In genomic region chr11:6282940-6283339, GRCm38 (mm10) we compare ENCODE assay signal across 24 mouse cellular contexts. TPM values are rescaled to one million over a fixed set of nuclear protein-coding genes. Genes with fewer than 3 reads are reported as not detected.
A peak's percentile ranks its signal among the peaks of the same experiment; 100 is the strongest.
DNase-seq lines count a peak whose midpoint lies in the region; ATAC-seq and TF ChIP-seq lines count a peak whose summit lies in the region.
"Had no signal": no experiment of that assay in that cellular context is flagged by ENCODE, and none has a peak within 500 bp of the region (broad histone marks: within the 10 kb centered on the region; RNA-seq: fewer than 3 reads in every experiment).

No protein-coding gene starts in this region.

- no peaks in the 10 kb centered on the region for H3K4me1 ChIP-seq in lung, embryonic 16.5 days (replicated peaks; ENCODE audit: control insufficient read depth, insufficient read depth, low read length)
- no peaks in the 10 kb centered on the region for H3K4me1 ChIP-seq in lung, adult 2 months (ENCODE audit: control insufficient read depth, insufficient read depth, low read length)
- H3K4me1 ChIP-seq: embryonic facial prominence, embryonic 10.5 days; hindbrain, embryonic 12.5 days; neural tube, embryonic 15.5 days had no signal

- no peaks in the 10 kb centered on the region for H3K9me3 ChIP-seq in lung, embryonic 16.5 days (ENCODE audit: control insufficient read depth, low read length)
- H3K9me3 ChIP-seq: hindbrain, embryonic 12.5 days; neural tube, embryonic 15.5 days had no signal

- 0 out of 2 replicates have a peak, but pooled peaks have one; percentile 5 for ATAC-seq in lung, embryonic 16.5 days (ENCODE audit: low read depth)
- ATAC-seq: CD4-positive, CD25-positive, alpha-beta regulatory T cell, adult 4 months; inflammation-experienced regulatory T-cells, adult 6 months had no signal

- no peaks in the 10 kb centered on the region for H3K27me3 ChIP-seq in lung, embryonic 16.5 days (ENCODE audit: control insufficient read depth, insufficient read depth, low read depth, low read length)
- H3K27me3 ChIP-seq: hindbrain, embryonic 12.5 days; neural tube, embryonic 15.5 days had no signal

- 78% methylated on average over 3 of the region's 3 CpGs for WGBS in lung, embryonic 16.5 days
- 66% methylated on average over 3 of the region's 3 CpGs for WGBS in lung, adult 2 months

- no peak overlapping the region for H3K9ac ChIP-seq in lung, embryonic 16.5 days (ENCODE audit: low read length)
- H3K9ac ChIP-seq: hindbrain, embryonic 12.5 days; neural tube, embryonic 15.5 days had no signal

- DNase-seq in gastrocnemius, adult 18-20 months (ENCODE audit: low spot score) = peak; percentile 83
- no peak for DNase-seq in gastrocnemius, postnatal 10 days
- DNase-seq in lung, adult 2 months = no peak
- DNase-seq in heart, postnatal 14 days = peak; percentile 72 to 76
- peak; percentile 57 for DNase-seq in lung, postnatal 36 days
- no peak for DNase-seq in adrenal gland, adult 18-20 months (ENCODE audit: low spot score in 2 of 2)
- no peak for DNase-seq in neural tube, embryonic 10.5 days (ENCODE audit: extremely low spot score, low spot score)
- DNase-seq: adrenal gland, postnatal 36 days; cerebellum, adult 8-10 months; kidney, adult 2 months; kidney, postnatal 25 days; liver; midbrain, embryonic 14.5 days; right cerebral cortex, postnatal 25 days had no signal

- no peak overlapping the region for H3K4me2 ChIP-seq in lung, embryonic 16.5 days (ENCODE audit: low read depth, low read length)
- H3K4me2 ChIP-seq: hindbrain, embryonic 12.5 days; neural tube, embryonic 15.5 days had no signal

- intact Hi-C loops in heart, postnatal 14 days (cut with DNase I) = no loop called here

- H3K27ac ChIP-seq in lung, embryonic 16.5 days (ENCODE audit: low read length) = no peak overlapping the region
- H3K27ac ChIP-seq: embryonic facial prominence, embryonic 10.5 days; hindbrain, embryonic 12.5 days; neural tube, embryonic 15.5 days had no signal

- no peak for TF ChIP-seq POLR2A in lung, adult 2 months (IDR thresholded peaks at IDR 0.05; ENCODE audit: borderline replicate concordance, extremely low read depth, low read depth, low read length)

- no peak overlapping the region for H3K4me3 ChIP-seq in lung, embryonic 16.5 days (ENCODE audit: low read length)
- no peak overlapping the region for H3K4me3 ChIP-seq in lung, adult 2 months (replicated peaks; ENCODE audit: extremely low read depth, low read depth, low read length)
- H3K4me3 ChIP-seq: embryonic facial prominence, embryonic 10.5 days; hindbrain, embryonic 12.5 days; myocyte; neural tube, embryonic 15.5 days had no signal

- TF ChIP-seq CTCF in lung, adult 2 months (IDR thresholded peaks at IDR 0.05; ENCODE audit: insufficient read depth, low read length) = no peak

- H3K36me3 ChIP-seq in lung, embryonic 16.5 days (ENCODE audit: control insufficient read depth, insufficient read depth, low read length) = no peaks in the 10 kb centered on the region
- H3K36me3 ChIP-seq: embryonic facial prominence, embryonic 10.5 days; hindbrain, embryonic 12.5 days; neural tube, embryonic 15.5 days had no signal

RNA-seq across cellular contexts. Expression of gene Tmed4, which starts 8.3 kb away (rescaled TPM):
- 10 to 100 TPM; 65.8 to 66.8 TPM for total RNA-seq in gastrocnemius, adult 18-20 months (2021)
- total RNA-seq in gastrocnemius, postnatal 10 days (2021) = 10 to 100 TPM; 63.9 to 64.0 TPM
- polyA plus RNA-seq in lung, embryonic 16.5 days (2015; fragmentation: Nextera tagmentation; extraction: Ambion mirVana) = 99.9 and 104 TPM in 2 replicates
- 87.0 and 111 TPM in 2 replicates for polyA plus RNA-seq in lung, adult 2 months (2012; rRNA removed)
- total RNA-seq in heart, postnatal 14 days (2021) = 10 to 100 TPM; 72.9 to 73.5 TPM
- 100 to 1,000 TPM; 107 to 112 TPM for total RNA-seq in adrenal gland, adult 18-20 months (2021)

RNA-seq across cellular contexts. Expression of gene Ogdh, which starts 8.5 kb away (rescaled TPM):
- 100 to 1,000 TPM; 668 to 737 TPM for total RNA-seq in gastrocnemius, adult 18-20 months (2021)
- total RNA-seq in gastrocnemius, postnatal 10 days (2021) = 100 to 1,000 TPM; 437 to 480 TPM
- polyA plus RNA-seq in lung, embryonic 16.5 days (2015; fragmentation: Nextera tagmentation; extraction: Ambion mirVana) = 113 and 114 TPM in 2 replicates
- 129 and 181 TPM in 2 replicates for polyA plus RNA-seq in lung, adult 2 months (2012; rRNA removed)
- 1,000 to 10,000 TPM; 1,493 to 1,546 TPM for total RNA-seq in heart, postnatal 14 days (2021)
- total RNA-seq in adrenal gland, adult 18-20 months (2021) = 100 to 1,000 TPM; 633 to 799 TPM

RNA-seq across cellular contexts. Expression of gene Ddx56, which starts 15.4 kb away (rescaled TPM):
- 10 to 100 TPM; 23.9 to 25.7 TPM for total RNA-seq in gastrocnemius, adult 18-20 months (2021)
- 10 to 100 TPM; 28.6 to 29.5 TPM for total RNA-seq in gastrocnemius, postnatal 10 days (2021)
- polyA plus RNA-seq in lung, embryonic 16.5 days (2015; fragmentation: Nextera tagmentation; extraction: Ambion mirVana) = 79.0 and 80.8 TPM in 2 replicates
- 20.1 and 25.2 TPM in 2 replicates for polyA plus RNA-seq in lung, adult 2 months (2012; rRNA removed)
- 10 to 100 TPM; 24.9 to 25.4 TPM for total RNA-seq in heart, postnatal 14 days (2021)
- 10 to 100 TPM; 48.2 to 52.5 TPM for total RNA-seq in adrenal gland, adult 18-20 months (2021)

RNA-seq across cellular contexts. Expression of gene Npc1l1, which starts 53.0 kb away (rescaled TPM):
- under 1 TPM; 0.23 to 0.28 TPM for total RNA-seq in gastrocnemius, adult 18-20 months (2021)
- total RNA-seq in gastrocnemius, postnatal 10 days (2021) = under 1 TPM; 0.05 to 0.18 TPM
- polyA plus RNA-seq in lung, embryonic 16.5 days (2015; fragmentation: Nextera tagmentation; extraction: Ambion mirVana) = 0.06 TPM in 1 of 2 replicates, not detected in the other
- 0.09 and 0.34 TPM in 2 replicates for polyA plus RNA-seq in lung, adult 2 months (2012; rRNA removed)
- under 1 TPM; 0.07 to 0.10 TPM for total RNA-seq in heart, postnatal 14 days (2021)
- total RNA-seq in adrenal gland, adult 18-20 months (2021) = under 1 TPM in 1 of 2 experiments, not detected in 1; 0.06 TPM
- total RNA-seq: common myeloid progenitor, adult 5-6 weeks; megakaryocyte progenitor cell, adult 5-6 weeks had no signal
- polyA plus RNA-seq: embryonic facial prominence, embryonic 10.5 days; forebrain, embryonic 11.5 days; hindbrain, embryonic 12.5 days; inflammation-experienced regulatory T-cells, adult 6 months; midbrain, embryonic 14.5 days had no signal

Comparison
In these comparisons a context has a peak if more than half of its experiments do, and no peak if none do; other contexts are left out.
1. DNase-seq: peak in gastrocnemius, adult 18-20 months (single experiment), heart, postnatal 14 days (2 of 2) and lung, postnatal 36 days (single experiment); none in gastrocnemius, postnatal 10 days (single experiment), lung, adult 2 months (single experiment), adrenal gland, adult 18-20 months (0 of 2) and neural tube, embryonic 10.5 days (single experiment).